Mouse (Mus musculus) hindbrain, embryonic 16.5 days (tissue): ENCODE measurements at regions not wholly inside any gene's neighbourhood (a gene's known extent, or its start where the extent isn't known, plus 50 kb on each side); places are given as distances from the start of the nearest gene placed in this dataset.

Source experiments
- ATAC-seq: fragments of 200-750 bp; cut with Nextera tagmentation; 2 replicates; pipeline ENCODE4 v1.8.0; 2017; ENCODE audit warnings: moderate TSS enrichment, moderate library complexity
- H3K27ac ChIP-seq: fragments of 300-500 bp; sonication (generic); 2 replicates; pipeline ENCODE4 v1.5.1; 2014; ENCODE audit warnings: low read depth, mild to moderate bottlenecking, control low read depth, low read length, moderate library complexity
- H3K27me3 ChIP-seq: fragments of 300-500 bp; sonication (generic); replicated peaks from 2 replicates; pipeline ENCODE4 v1.6.1; 2014; ENCODE audit warnings: low read length; ENCODE audit not compliant: control insufficient read depth, insufficient read depth
- H3K36me3 ChIP-seq: fragments of 300-500 bp; sonication (generic); 2 replicates; pipeline ENCODE4 v1.6.1; 2014; ENCODE audit warnings: mild to moderate bottlenecking, low read length, moderate library complexity, mixed read lengths; ENCODE audit not compliant: control insufficient read depth, insufficient read depth
- H3K4me1 ChIP-seq: fragments of 300-500 bp; sonication (generic); 2 replicates; pipeline ENCODE4 v1.6.1; 2014; ENCODE audit warnings: low read depth, low read length; ENCODE audit not compliant: control insufficient read depth, insufficient read depth
- H3K4me2 ChIP-seq: fragments of 300-500 bp; sonication (generic); 2 replicates; pipeline ENCODE4 v1.6.1; 2014; ENCODE audit warnings: mild to moderate bottlenecking, low read length, control low read depth, moderate library complexity
- H3K4me3 ChIP-seq: fragments of 300-500 bp; sonication (generic); 2 replicates; pipeline ENCODE4 v1.5.1; 2014; ENCODE audit warnings: mild to moderate bottlenecking, low read length, control low read depth, moderate library complexity
- H3K9ac ChIP-seq: fragments of 300-500 bp; sonication (generic); 2 replicates; pipeline ENCODE4 v1.6.1; 2014; ENCODE audit warnings: low read depth, mild to moderate bottlenecking, control low read depth, low read length, moderate library complexity
- H3K9me3 ChIP-seq: fragments of 300-500 bp; sonication (generic); 2 replicates; pipeline ENCODE4 v1.6.1; 2014; ENCODE audit warnings: mild to moderate bottlenecking, low read length, moderate library complexity; ENCODE audit not compliant: control insufficient read depth
- WGBS: fragments of 180-500 bp; shearing (Covaris S2); extraction: QIAGEN DNeasy Blood & Tissue Kit; methylation state at CpG from one replicate; pipeline ENCODE4 v1.1.7; 2014; 5-methylcytosine and 5-hydroxymethylcytosine counted together

- H3K36me3 ChIP-seq, result no peaks in the 10 kb centered on the region
Observed at GRCm38 (mm10) chr10:12207301-12207700, 661.9 kb downstream of the Utrn start.

GRCm38 (mm10) chr10:12210181-12210580, 659.0 kb downstream of the Utrn start:
- Histone ChIP-seq H3K36me3 (no peaks in the 10 kb centered on the region), H3K9ac (no peak overlapping the region), H3K4me2 (no peak overlapping the region), H3K9me3 (no peaks in the 10 kb centered on the region), H3K4me3 (no peak overlapping the region), H3K4me1 (no peaks in the 10 kb centered on the region), H3K27me3 (no peaks in the 10 kb centered on the region), H3K27ac (no peak overlapping the region)
- 20% methylated on average over 2 of the region's 2 CpGs for WGBS
- no peak for ATAC-seq

More at GRCm38 (mm10) chr10:12207301-12207700, 661.9 kb downstream of the Utrn start:
- no peak overlapping the region for H3K4me2 ChIP-seq
- no peaks in the 10 kb centered on the region for H3K9me3 ChIP-seq
- H3K27ac ChIP-seq, result no peak overlapping the region
- H3K4me1 ChIP-seq, result no peaks in the 10 kb centered on the region
- H3K27me3 ChIP-seq, result no peaks in the 10 kb centered on the region
- ATAC-seq, result no peak
- no peak overlapping the region for H3K4me3 ChIP-seq
- no peak overlapping the region for H3K9ac ChIP-seq
- 83% methylated on average over 2 of the region's 2 CpGs for WGBS

DNA sequence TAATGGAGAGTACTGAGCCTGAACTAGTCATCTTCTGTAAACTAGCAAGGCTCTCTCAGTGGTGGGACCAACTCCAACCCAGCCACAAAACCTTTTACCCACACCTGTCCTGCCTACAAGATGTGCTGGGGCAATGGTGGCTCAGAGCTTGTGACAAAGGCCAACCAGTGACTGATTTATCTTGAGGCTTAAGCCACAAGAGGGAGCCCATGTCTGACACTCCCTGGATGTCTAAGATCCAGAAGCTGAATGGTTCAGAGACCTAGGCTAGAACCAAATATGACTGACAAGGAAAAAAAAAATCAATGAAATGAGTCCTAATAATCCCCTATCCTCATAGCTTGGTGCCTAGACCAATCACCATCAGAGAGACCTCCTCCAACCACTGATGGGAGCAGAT, 650.3 kb downstream of the Utrn start:
- Histone ChIP-seq H3K4me2 (no peak overlapping the region), H3K9ac (no peak overlapping the region), H3K36me3 (no peaks in the 10 kb centered on the region), H3K9me3 (no peaks in the 10 kb centered on the region), H3K4me1 (no peaks in the 10 kb centered on the region), H3K27ac (no peak overlapping the region), H3K27me3 (no peaks in the 10 kb centered on the region), H3K4me3 (no peak overlapping the region)
- ATAC-seq, result no peak

DNA sequence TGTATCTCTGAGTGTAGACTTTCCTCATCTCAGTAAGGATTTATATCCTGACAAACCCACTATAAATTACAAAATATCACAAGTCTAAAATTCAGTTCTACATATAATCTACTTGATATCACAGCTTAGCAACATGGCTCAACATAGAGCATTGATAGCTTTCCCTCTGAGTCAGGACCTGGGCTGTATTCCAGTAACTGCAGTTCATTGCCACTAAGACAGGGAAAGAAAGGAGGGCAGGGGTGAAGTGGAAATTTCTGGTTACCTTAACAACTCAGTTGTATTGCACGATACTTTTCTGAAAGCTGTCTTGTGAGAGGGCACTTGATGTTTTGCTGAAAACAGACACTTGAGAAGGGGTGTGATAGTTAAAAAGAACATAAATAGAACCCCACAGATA, 635.0 kb downstream of the Utrn start:
- H3K4me2 ChIP-seq, result no peak overlapping the region
- no peaks in the 10 kb centered on the region for H3K4me1 ChIP-seq
- WGBS, result 81% methylated on average over 1 of the region's 1 CpGs
- H3K27ac ChIP-seq, result no peak overlapping the region
- H3K9me3 ChIP-seq, result no peaks in the 10 kb centered on the region
- no peaks in the 10 kb centered on the region for H3K27me3 ChIP-seq
- no peak overlapping the region for H3K4me3 ChIP-seq
- ATAC-seq, result no peak
- no peak overlapping the region for H3K9ac ChIP-seq
- no peaks in the 10 kb centered on the region for H3K36me3 ChIP-seq

- Histone ChIP-seq H3K36me3 (no peaks in the 10 kb centered on the region), H3K27me3 (no peaks in the 10 kb centered on the region), H3K27ac (no peak overlapping the region), H3K4me2 (no peak overlapping the region), H3K4me1 (no peaks in the 10 kb centered on the region), H3K4me3 (no peak overlapping the region), H3K9ac (no peak overlapping the region), H3K9me3 (no peaks in the 10 kb centered on the region)
- 63% methylated on average over 3 of the region's 3 CpGs for WGBS
- peak; percentile 65 for ATAC-seq
Observed at GRCm38 (mm10) chr10:12248853-12249252, 620.3 kb downstream of the Utrn start.

GRCm38 (mm10) chr10:12253274-12253673, 615.9 kb downstream of the Utrn start:
- no peaks in the 10 kb centered on the region for H3K36me3 ChIP-seq
- no peak overlapping the region for H3K27ac ChIP-seq
- H3K27me3 ChIP-seq, result no peaks in the 10 kb centered on the region
- no peak overlapping the region for H3K4me3 ChIP-seq
- no peaks in the 10 kb centered on the region for H3K4me1 ChIP-seq
- H3K9me3 ChIP-seq, result no peaks in the 10 kb centered on the region
- ATAC-seq, result no peak
- 90% methylated on average over 3 of the region's 3 CpGs for WGBS
- H3K4me2 ChIP-seq, result no peak overlapping the region
- no peak overlapping the region for H3K9ac ChIP-seq

GRCm38 (mm10) chr10:12285679-12286078, 583.5 kb downstream of the Utrn start:
- Histone ChIP-seq H3K4me1 (no peaks in the 10 kb centered on the region), H3K9ac (no peak overlapping the region), H3K27me3 (no peaks in the 10 kb centered on the region), H3K4me3 (no peak overlapping the region), H3K9me3 (no peaks in the 10 kb centered on the region), H3K36me3 (no peaks in the 10 kb centered on the region), H3K4me2 (no peak overlapping the region), H3K27ac (no peak overlapping the region)
- WGBS, result 92% methylated on average over 3 of the region's 3 CpGs
- no peak for ATAC-seq

DNA sequence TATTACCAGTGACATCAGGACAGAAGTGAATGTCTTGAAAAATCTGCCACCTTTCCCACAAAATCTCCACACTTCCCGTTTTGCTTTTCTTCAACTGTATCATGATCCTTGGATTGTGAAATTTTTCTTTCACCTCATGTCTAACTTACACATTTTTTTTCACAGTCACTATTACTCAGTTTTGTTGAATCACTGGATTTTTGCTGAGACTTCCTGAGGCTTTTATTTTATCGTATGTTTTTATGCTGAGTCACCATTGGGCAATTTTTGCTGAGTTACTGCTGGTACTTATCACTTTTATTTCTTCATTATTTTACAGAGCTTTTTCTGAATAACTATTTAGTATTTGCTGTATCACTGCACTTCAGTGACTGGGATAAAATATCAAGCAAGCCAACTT, 570.3 kb downstream of the Utrn start:
- Histone ChIP-seq H3K9me3 (no peaks in the 10 kb centered on the region), H3K4me1 (no peaks in the 10 kb centered on the region), H3K4me3 (no peak overlapping the region), H3K9ac (no peak overlapping the region), H3K36me3 (no peaks in the 10 kb centered on the region), H3K27ac (no peak overlapping the region), H3K27me3 (no peaks in the 10 kb centered on the region), H3K4me2 (no peak overlapping the region)
- ATAC-seq, result no peak
- WGBS, result 82% methylated on average over 2 of the region's 2 CpGs

- H3K27me3 ChIP-seq, result no peaks in the 10 kb centered on the region
- no peak for ATAC-seq
- H3K4me2 ChIP-seq, result no peak overlapping the region
- 85% methylated on average over 4 of the region's 4 CpGs for WGBS
- no peaks in the 10 kb centered on the region for H3K9me3 ChIP-seq
- no peak overlapping the region for H3K4me3 ChIP-seq
- no peaks in the 10 kb centered on the region for H3K4me1 ChIP-seq
- no peak overlapping the region for H3K9ac ChIP-seq
- H3K36me3 ChIP-seq, result no peaks in the 10 kb centered on the region
- no peak overlapping the region for H3K27ac ChIP-seq
Observed at GRCm38 (mm10) chr10:12302396-12302795, 566.8 kb downstream of the Utrn start.

GRCm38 (mm10) chr10:12320311-12320710, 548.9 kb downstream of the Utrn start:
- Histone ChIP-seq H3K27me3 (no peaks in the 10 kb centered on the region), H3K4me1 (no peaks in the 10 kb centered on the region), H3K9ac (no peak overlapping the region), H3K4me3 (no peak overlapping the region), H3K9me3 (no peaks in the 10 kb centered on the region), H3K4me2 (no peak overlapping the region), H3K36me3 (no peaks in the 10 kb centered on the region), H3K27ac (no peak overlapping the region)
- 88% methylated on average over 2 of the region's 2 CpGs for WGBS
- ATAC-seq, result no peak
